Mouse (Mus musculus) adrenal gland, postnatal 25 days (tissue): ENCODE measurements around the gene Timm17b. TPM values are rescaled to one million over a fixed set of nuclear protein-coding genes. Genes with fewer than 3 reads are reported as not detected.

Source experiments
- DNase-seq: peaks from one replicate; pipeline ENCODE4 v3.0.0; 2021; ENCODE audit warnings: mixed read lengths
- total RNA-seq: library from RNA; stranded (reverse); gene quantifications from 2 replicates; pipeline ENCODE4 v1.2.3, GENCODE M21; 2021

Timm17b gene
- total RNA-seq, 1 experiment from 2014 or later, result 134 TPM

GRCm38 (mm10) chrX:7919601-7920383 lies 20.6 kb downstream of the Timm17b start, which contains the start of gene Pcsk1n:
TSS of gene Pcsk1n (plus strand) at chrX:7919822.
- DNase-seq, result no peak

GRCm38 (mm10) chrX:7922032-7922431 lies 22.9 kb downstream of the Timm17b start:
- DNase-seq, result no peak

GRCm38 (mm10) chrX:7926266-7926665 lies 27.1 kb downstream of the Timm17b start:
- DNase-seq, result no peak

- no peak for DNase-seq
Measured at GRCm38 (mm10) chrX:7927116-7927515, 28.0 kb downstream of the Timm17b start.

GRCm38 (mm10) chrX:7928270-7928790 lies 29.2 kb downstream of the Timm17b start, which contains the start of gene Eras:
TSS of gene Eras (minus strand) at chrX:7928607.
- no peak for DNase-seq

GRCm38 (mm10) chrX:7936874-7937273 lies 37.7 kb downstream of the Timm17b start:
- DNase-seq, result no peak

- DNase-seq, result no peak
Measured at GRCm38 (mm10) chrX:7937667-7938066, 38.5 kb downstream of the Timm17b start.

GRCm38 (mm10) chrX:7945618-7946017 lies 46.5 kb downstream of the Timm17b start:
- no peak for DNase-seq

GRCm38 (mm10) chrX:7947108-7947899 lies 48.1 kb downstream of the Timm17b start, which contains the start of gene Hdac6:
TSS of gene Hdac6 (minus strand) at chrX:7947889.
- no peak for DNase-seq

- DNase-seq, result peak; percentile 86
Measured at GRCm38 (mm10) chrX:7947900-7948492, 48.8 kb downstream of the Timm17b start.

- no peak for DNase-seq
Measured at GRCm38 (mm10) chrX:7950091-7950490, 50.9 kb downstream of the Timm17b start.

Other genes starting within 250 kb of the Timm17b start
- gene Prickle3, start 242.1 kb upstream of the Timm17b start, total RNA-seq, result 17.9 and 20.0 TPM in 2 replicates
- 62.4 and 70.9 TPM in 2 replicates for gene Plp2, start 228.0 kb upstream of the Timm17b start, total RNA-seq
- gene Magix, start 218.1 kb upstream of the Timm17b start, total RNA-seq, result 0.52 and 0.86 TPM in 2 replicates
- 50.4 and 54.9 TPM in 2 replicates for gene Gpkow, start 202.2 kb upstream of the Timm17b start, total RNA-seq
- gene Wdr45, start 185.0 kb upstream of the Timm17b start, total RNA-seq, result 79.0 and 80.8 TPM in 2 replicates
- not detected in 2 replicates for gene Gm45208, start 177.1 kb upstream of the Timm17b start, total RNA-seq
- 8.4 and 11.0 TPM in 2 replicates for gene Praf2, start 170.9 kb upstream of the Timm17b start, total RNA-seq
- 4.4 and 6.0 TPM in 2 replicates for gene Ccdc120, start 148.5 kb upstream of the Timm17b start, total RNA-seq
- 40.7 and 45.0 TPM in 2 replicates for gene Tfe3, start 136.8 kb upstream of the Timm17b start, total RNA-seq
- 61.2 and 64.9 TPM in 2 replicates for gene Gripap1, start 109.6 kb upstream of the Timm17b start, total RNA-seq
- gene Kcnd1, start 77.1 kb upstream of the Timm17b start, total RNA-seq, result 1.0 and 1.2 TPM in 2 replicates
- gene Otud5, start 58.0 kb upstream of the Timm17b start, total RNA-seq, result 74.6 and 83.3 TPM in 2 replicates
- gene Pim2, start 21.1 kb upstream of the Timm17b start, total RNA-seq, result 11.1 and 12.3 TPM in 2 replicates
- gene Slc35a2, start 15.3 kb upstream of the Timm17b start, total RNA-seq, result 43.1 and 81.5 TPM in 2 replicates
- gene Pqbp1, start 88 bp upstream of the Timm17b start, total RNA-seq, result 118 and 127 TPM in 2 replicates
- not detected in 2 replicates for gene Gm10491, start 8.5 kb downstream of the Timm17b start, total RNA-seq
- 1.9 TPM in 1 of 2 replicates, not detected in the other for gene Gm10490, start 10.2 kb downstream of the Timm17b start, total RNA-seq
- gene Pcsk1n, start 20.5 kb downstream of the Timm17b start, total RNA-seq, result 39.1 and 47.5 TPM in 2 replicates
- gene Eras, start 29.2 kb downstream of the Timm17b start, total RNA-seq, result not detected in 2 replicates
- 17.9 and 26.7 TPM in 2 replicates for gene Hdac6, start 48.5 kb downstream of the Timm17b start, total RNA-seq
- not detected in 2 replicates for gene Gata1, start 78.7 kb downstream of the Timm17b start, total RNA-seq
- not detected in 2 replicates for gene Glod5, start 119.1 kb downstream of the Timm17b start, total RNA-seq
- gene Suv39h1, start 175.4 kb downstream of the Timm17b start, total RNA-seq, result 14.7 and 17.7 TPM in 2 replicates
- 0.71 and 1.2 TPM in 2 replicates for gene Was, start 191.1 kb downstream of the Timm17b start, total RNA-seq
- 71.8 and 74.9 TPM in 2 replicates for gene Wdr13, start 233.5 kb downstream of the Timm17b start, total RNA-seq
- gene Rbm3, start 246.5 kb downstream of the Timm17b start, total RNA-seq, result 78.5 and 115 TPM in 2 replicates